Mouse (Mus musculus): ENCODE measurements at regions not wholly inside any gene's neighbourhood (a gene's known extent, or its start where the extent isn't known, plus 50 kb on each side); places are given as distances from the start of the nearest gene placed in this dataset.

GRCm38 (mm10) chr12:58743800-58744199, 268.0 kb downstream of the Sec23a start:
- DNase-seq (ENCODE audit: low spot score in 2 of 2) = no peak

DNA sequence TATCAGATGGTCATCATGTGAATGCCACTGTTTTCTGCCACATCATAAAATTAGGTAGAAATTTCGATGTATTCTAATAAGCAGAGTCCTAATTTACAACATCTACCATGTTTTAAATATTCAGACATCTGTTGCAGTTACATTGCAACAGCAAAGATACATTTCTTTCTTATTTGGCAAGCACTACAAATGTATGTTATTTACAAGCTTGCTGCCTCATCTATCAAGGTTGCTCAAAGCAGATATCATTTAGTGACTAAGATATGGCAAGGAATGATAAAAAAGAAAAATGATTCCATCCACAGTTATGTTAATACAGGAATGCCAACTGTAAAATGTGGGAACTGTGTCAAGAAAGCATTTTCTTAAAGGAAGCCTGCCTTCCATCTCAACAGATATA, 283.7 kb downstream of the Sec23a start:
- DNase-seq (ENCODE audit: low spot score in 2 of 2) = no peak

DNA sequence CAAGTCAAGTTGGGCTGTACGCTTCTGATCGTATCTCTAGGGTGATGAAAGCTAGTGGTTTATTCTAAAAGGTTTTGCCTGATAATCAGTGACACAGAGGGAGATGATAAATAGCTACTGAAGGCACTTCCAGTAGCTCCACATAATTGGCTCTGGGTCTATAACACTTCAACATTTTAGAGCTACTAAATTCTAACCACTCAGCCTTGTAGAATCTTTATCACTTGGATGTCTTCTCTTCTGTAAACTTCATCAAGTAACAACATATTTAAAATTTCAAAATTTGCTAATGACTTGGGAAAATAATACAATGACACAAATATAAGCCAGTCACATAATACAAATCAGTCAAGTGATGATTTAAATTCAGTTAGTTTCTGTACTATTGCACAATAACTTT, 284.3 kb downstream of the Sec23a start:
- no peak for DNase-seq (ENCODE audit: low spot score in 2 of 2)

DNA sequence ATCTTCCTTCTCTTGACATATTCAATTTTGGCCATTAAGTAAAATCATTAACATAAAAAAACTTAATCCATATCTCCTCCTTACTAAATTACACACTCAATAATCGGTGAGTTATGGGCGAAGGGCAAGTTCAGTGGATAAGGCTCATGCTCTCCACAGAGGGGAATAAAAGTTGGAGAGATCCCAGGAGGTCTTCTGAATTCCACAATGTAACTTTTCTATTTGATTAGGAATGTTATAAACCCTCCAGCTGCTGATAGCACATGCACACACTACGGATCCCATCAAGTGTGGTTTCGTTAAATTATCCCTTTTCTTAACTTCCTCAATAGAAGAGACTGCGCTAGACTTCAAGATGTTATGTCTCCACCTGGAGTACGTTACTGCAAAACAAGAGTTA, 293.9 kb downstream of the Sec23a start:
- no peak for DNase-seq (ENCODE audit: low spot score in 2 of 2)

- DNase-seq (ENCODE audit: low spot score in 2 of 2) = no peak
Observed at GRCm38 (mm10) chr12:58714207-58714606, 297.6 kb downstream of the Sec23a start.

- no peak for DNase-seq (ENCODE audit: low spot score in 2 of 2)
Observed at GRCm38 (mm10) chr12:58695680-58696079, 316.1 kb downstream of the Sec23a start.

GRCm38 (mm10) chr12:58669914-58670635, 341.7 kb downstream of the Sec23a start:
- no peak for DNase-seq (ENCODE audit: low spot score in 2 of 2)

DNA sequence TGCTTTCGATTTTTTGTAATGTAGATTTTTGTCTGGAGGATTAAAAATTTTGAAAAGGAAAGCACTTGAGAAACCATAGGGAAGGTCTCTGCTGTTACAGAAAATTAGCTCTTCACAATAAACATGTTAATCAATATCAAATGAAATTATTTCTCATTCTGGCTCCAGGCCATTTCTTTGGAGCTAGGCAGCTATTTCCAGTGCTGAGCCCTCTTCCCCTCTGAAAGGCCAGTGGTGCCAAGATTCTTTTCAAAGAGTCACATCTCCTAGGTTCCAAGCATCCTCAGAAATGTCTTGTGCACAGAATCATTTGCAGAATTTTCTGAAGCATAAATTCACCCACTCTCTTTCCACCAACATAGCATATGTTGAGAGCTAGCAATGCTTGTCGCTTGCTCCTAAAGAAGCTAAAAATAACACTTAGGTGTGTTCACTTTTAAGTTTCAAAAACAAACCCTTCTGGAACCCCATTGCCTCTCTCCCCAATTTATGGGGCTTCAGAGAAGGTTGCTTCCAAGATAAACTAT, 357.2 kb downstream of the Sec23a start:
- no peak for DNase-seq (ENCODE audit: low spot score in 2 of 2)

GRCm38 (mm10) chr12:58653751-58654150, 358.1 kb downstream of the Sec23a start:
- DNase-seq (ENCODE audit: low spot score in 2 of 2) = no peak

DNA sequence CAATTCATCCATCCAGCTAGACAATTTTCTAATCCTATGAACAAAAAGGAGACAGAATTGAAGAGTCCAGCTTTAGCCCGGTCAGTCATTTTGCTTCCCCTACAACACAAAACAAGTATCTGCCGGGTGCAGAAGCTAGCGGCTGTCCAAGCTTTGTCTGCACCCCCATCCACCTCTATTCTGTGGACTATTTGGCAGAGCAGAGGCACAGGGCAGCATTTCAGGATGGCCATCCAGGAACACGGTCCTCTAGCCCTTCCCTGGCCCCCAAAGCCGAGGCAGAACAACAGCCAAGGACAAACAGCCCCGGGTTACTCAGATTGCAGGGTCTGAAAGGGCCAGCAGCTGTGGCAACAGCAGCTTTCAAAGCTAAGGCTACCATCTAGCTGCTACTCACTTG, 358.6 kb downstream of the Sec23a start:
- no peak for DNase-seq (ENCODE audit: low spot score in 2 of 2)

- DNase-seq (ENCODE audit: low spot score in 2 of 2) = no peak
Observed at GRCm38 (mm10) chr12:58652701-58653100, 359.1 kb downstream of the Sec23a start.

DNA sequence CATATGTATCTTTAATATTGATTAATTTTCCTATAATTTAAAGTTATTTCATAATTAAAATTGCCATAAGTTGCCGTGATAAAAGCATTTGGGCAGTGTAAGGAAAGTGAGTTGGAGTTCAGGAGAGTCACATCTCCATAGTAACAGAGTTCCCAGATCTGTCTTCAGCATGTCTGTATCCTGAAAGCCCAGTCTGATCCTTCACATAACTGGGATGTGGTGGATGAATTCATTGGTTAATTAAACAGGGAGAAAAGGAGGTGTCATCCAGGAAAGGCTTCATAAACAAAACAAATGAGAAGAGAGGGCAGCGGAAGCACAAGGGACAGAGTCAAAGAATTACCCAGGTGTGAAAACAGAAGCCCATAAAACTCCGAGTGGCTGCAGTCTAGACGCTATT, 363.5 kb downstream of the Sec23a start:
- no peak for DNase-seq (ENCODE audit: low spot score in 2 of 2)

GRCm38 (mm10) chr12:58643843-58644242, 368.0 kb downstream of the Sec23a start:
- DNase-seq (ENCODE audit: low spot score in 2 of 2) = no peak

DNA sequence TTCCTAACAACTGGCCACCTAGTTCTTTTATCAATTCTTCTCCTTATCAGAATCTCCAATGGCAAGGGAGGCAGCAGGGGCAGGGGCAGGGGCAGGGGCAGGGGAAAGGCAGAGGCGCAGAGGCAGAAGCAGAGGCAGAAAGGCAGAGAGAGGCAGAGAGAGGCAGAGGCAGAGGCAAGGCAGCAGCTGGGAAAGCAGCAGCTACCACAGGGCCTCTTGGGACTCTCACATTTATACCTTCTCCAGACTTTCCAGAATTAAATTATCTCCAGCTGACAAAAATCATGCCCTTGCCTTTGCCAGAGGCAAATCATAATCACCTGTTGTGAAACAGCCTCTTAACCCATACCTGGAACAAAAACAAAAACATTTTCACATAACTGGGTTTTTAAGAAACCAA, 370.4 kb upstream of the Clec14a start:
- no peak for DNase-seq (ENCODE audit: low spot score in 2 of 2)

DNA sequence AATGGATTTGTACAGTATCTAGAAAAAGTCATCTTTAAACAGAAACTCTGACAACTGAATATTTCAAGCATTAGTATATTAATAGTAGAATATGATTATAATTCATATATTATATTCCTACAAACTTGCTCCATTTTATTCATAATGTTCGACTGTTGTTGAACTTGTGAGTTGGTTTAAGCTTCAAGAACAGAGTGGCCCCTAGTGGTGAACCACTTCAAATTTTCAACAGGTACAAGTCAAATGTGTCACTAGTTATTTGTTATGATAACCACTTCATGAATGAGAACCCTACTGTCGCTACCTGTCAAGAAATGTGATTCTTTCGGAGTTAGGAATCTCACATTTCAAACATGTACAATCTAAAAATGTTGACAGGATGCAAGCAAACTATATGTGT, 369.2 kb upstream of the Clec14a start:
- no peak for DNase-seq (ENCODE audit: low spot score in 2 of 2)

DNA sequence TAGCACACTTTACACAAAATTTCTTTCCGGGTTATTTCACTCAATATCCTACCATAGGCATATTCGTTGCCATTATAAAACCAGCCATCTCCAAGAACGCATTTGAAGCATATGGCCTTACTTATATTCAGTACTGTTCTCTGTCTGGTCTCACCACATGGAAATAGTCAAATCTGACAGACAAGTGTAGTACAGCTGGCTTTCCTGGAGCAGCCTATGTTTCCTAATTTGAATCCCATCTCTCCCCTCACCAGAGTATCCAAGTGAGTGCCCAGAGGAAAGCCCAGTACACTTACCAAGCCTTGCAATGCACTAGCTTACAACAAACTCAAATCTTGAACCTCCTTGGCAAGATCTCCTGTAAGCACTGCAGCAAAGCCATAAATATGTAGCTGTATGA, 363.4 kb upstream of the Clec14a start:
- no peak for DNase-seq (ENCODE audit: low spot score in 2 of 2)

- DNase-seq (ENCODE audit: low spot score in 2 of 2) = no peak
Observed at GRCm38 (mm10) chr12:58628817-58629216, 359.7 kb upstream of the Clec14a start.

- DNase-seq (ENCODE audit: low spot score in 2 of 2) = no peak
Observed at GRCm38 (mm10) chr12:58625144-58625543, 356.1 kb upstream of the Clec14a start.

DNA sequence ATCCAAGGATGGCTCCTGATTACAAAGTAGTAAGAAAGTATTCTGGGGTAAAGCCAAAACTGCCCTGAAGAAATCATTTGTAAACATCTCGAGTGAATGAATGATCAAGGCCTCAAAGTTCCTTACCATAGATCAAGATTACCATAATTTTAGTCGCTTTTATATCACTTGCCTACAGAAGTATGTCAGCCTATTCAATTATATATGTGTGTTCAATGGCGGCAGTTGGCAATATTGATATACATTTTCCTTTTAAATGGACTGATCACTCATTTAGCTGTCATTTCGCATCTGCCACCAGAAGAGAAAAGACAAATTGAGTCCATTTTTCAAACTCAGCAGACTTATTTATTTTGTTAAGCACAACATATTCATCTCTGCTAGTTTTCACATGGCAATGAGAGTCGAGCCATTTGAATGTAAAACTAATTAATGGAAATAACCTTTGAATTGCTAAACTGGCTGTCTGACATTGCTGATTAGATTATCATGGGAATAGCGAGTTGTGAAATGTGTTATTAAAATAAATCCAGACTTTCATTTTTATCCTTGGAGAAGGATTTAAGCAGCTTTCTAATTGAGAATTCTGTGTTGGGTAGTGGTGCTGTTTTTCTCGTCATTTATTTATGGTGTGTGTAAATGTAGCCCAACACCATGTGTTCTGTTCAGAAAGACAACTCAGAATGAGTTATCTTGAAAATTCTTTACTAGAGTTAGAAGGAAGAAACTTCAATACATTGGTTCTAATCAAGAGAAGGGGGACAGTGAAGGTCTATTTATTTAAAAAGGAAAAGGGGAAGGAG, 350.6 kb upstream of the Clec14a start:
- DNase-seq (ENCODE audit: low spot score in 2 of 2) = no peak

- DNase-seq (ENCODE audit: low spot score in 2 of 2) = no peak
Observed at GRCm38 (mm10) chr12:58594781-58595180, 325.7 kb upstream of the Clec14a start.

GRCm38 (mm10) chr12:58591480-58591829, 322.4 kb upstream of the Clec14a start:
- DNase-seq (ENCODE audit: low spot score in 2 of 2) = no peak

- DNase-seq (ENCODE audit: low spot score in 2 of 2) = no peak
Observed at GRCm38 (mm10) chr12:58590547-58591479, 321.7 kb upstream of the Clec14a start.

All from urinary bladder, adult 18-20 months (tissue).